Mouse (Mus musculus) cerebellum, adult 2 months (tissue): ENCODE results near the gene 1190005I06Rik.

Experiments
- CTCF ChIP-seq: fragments of 200-500 bp; IDR thresholded peaks from 2 replicates; pipeline ENCODE4 v1.5.1; 2011; ENCODE audit warnings: low read depth, mild to moderate bottlenecking, control low read depth, low read length, moderate library complexity, borderline replicate concordance; ENCODE audit not compliant: insufficient read depth
- POLR2A ChIP-seq: fragments of 200-500 bp; IDR thresholded peaks from 2 replicates; pipeline ENCODE4 v1.6.1; 2011; ENCODE audit warnings: low read length, control low read depth, borderline replicate concordance; ENCODE audit not compliant: insufficient read depth

DNA sequence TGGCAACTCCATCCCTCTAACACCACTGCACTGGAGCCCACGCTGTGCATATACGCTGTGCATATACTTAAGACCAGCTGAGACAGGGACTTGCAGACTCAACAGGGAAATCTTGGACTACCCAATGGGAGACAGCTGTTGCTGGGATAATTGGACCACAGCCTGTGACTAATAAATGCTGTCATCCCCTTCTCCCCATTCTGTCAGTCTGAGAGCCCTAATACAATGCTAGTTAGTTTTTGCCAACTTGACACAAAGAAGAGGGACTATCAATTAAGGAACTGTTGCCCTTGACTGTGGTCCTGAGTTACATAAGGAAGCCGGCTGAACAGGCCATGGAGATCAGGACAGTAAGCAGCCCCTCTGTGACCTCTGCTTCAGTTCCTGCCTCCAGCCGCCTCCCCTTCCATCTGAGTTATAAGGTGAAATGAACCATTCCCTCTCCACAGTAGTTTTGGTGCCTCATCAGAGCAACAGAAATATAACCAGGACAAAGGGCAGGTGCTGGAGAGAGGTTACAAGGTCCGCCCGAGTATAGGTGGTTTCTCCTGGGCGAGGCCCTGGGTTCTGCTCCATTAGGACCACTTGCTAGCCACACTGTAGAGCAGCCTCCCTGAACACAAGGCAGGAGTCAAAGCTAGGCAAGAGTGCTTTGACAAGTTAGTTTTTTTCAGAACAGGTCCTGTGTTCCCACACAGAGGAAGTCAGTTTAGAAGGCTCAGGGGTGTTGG lies 9.1 kb upstream of the 1190005I06Rik start:
- TF ChIP-seq CTCF, result no peak
- no peak for TF ChIP-seq POLR2A
